Mouse (Mus musculus): ENCODE results near the gene Ccdc186.
"Not testable (repeated sequence)": the region's sequence is repeated elsewhere in the genome, so short reads cannot be mapped to it uniquely, and the experiment has no call there.

Ccdc186 gene

DNA sequence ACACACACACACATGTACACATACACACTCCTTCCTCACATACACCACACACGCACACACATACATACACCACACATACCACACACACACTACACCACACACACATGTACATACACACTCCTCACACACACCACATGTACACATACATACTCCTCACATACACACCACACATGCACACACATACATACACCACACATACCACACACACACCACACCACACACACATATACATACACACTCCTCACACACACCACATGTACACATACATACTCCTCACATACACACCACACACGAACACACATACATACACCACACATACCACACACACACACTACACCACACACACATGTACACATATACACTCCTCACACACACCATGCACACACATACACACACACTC lies 63.7 kb downstream of the Ccdc186 start:
- CTCF ChIA-PET = interaction anchor here (0.7 kb wide), 1 partner anchor 398 kb away, joined by 4 read pairs; no protein-coding TSS in a partner anchor

DNA sequence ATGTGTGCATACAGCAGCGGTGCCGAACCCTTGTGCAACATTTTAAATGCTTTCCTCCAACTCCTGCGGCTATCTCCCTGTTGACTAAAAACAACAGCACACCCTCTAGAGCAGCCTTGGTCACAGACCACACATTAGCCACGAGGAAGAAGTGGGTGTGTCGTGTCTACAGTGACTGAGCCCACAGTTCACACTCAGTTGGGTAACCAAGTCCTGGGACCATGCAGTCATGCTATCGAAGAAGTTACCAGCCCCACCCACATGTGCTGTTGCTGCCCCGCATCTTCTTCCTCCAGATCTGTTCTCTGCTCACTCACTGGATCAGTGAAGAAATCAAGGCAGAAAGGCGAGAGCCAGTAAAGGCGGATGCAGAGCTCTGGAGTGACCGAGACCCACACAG lies 65.6 kb downstream of the Ccdc186 start:
- CTCF ChIA-PET = no interaction called here

DNA sequence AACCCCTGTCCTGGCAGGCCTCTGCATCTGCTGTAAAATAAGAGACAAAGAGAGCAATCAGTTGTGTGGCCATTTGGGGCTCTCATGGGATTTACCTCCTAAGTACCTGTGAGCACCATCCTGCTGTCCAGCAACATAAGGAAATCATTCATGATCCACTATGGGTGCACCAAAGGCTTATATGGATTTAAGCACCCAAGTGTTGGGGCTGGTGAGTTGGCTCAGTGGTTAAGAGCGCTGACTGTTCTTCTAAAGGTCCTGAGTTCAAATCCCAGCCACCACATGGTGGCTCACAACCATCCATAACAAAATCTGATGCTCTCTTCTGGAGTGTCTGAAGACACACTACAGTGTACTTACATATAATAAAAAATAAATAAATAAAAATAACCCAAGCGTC lies 67.5 kb downstream of the Ccdc186 start:
- CTCF ChIA-PET = not testable (repeated sequence)

DNA sequence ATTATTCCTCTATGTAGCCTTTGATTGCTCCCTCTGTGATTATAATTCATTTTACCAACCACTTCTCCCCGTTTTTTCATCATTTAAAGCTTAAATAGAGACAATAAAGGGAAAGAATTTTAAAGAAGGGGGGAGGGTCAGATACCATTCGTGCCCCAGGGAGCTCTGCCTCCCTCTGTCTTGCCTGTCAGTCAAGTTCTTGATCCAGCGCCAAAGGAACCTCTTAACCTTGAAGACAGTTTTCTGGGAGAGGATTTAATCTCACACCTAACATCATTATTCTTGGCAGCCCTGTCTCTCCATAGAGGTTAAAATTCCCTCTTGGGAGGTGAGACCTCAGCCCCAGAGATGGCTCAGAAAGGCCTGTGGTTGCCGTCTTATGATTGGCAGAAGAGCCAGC lies 71.3 kb downstream of the Ccdc186 start:
- CTCF ChIA-PET = no interaction called here

DNA sequence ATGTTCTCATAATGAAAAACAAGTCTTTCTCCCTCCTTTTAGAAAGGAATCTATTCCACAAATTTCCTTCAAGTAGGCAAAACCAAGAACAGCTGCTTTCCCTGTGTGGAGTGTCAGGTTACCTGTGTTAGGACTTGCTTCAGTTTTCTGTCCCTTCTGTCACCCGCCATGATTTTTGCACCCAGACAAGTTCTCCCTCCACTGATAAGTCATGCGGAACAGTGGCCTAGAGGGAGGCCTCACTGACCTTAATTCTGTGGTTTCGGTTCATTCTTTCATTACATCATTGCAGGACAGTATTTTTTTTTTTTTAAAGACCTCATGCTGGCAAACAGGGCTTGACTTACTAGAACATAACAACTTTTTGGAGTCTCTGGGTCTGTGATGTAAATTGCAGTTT lies 72.6 kb downstream of the Ccdc186 start:
- CTCF ChIA-PET = interaction anchor here (0.6 kb wide), 1 partner anchor 172 kb away, joined by 9 read pairs; no protein-coding TSS in a partner anchor

DNA sequence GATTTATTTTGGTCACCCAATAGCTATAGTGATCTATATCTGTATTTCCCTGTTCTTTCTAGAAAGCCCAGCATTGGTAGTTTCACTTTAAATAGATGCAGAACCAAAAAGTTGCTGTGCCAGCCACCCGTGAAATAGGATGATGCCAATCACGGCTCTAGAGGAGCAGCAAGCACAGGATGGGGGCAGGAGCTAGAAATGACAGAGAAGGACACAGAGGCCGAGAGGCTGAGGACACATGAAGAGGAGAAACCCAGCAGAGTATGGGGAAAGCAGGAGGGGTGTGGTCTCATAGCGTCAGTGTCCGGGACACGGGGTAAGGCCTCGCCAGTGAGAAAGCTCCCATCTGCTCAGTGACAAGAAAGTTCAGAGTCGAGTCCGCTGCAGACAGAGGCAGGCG lies 74.1 kb downstream of the Ccdc186 start:
- CTCF ChIA-PET = no interaction called here

DNA sequence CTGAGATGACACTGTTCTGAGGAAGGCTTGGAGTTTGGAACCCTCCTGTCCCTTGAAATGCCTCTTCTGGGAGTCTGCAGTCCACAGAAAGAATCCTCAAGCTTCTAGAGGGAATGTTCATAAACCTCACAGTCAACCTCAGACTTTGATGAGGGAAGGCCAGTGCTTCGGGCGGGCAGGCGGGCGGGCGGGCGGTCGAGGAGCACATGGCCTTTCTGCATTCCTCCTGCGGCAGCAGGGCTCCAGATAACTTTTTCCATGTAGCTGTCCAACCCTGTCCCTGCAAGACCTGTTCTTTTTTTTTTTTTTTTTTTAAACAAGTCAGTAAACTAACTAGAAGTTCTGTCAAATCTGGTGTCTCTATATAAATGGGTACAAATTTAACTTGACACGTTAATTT lies 75.4 kb downstream of the Ccdc186 start:
- CTCF ChIA-PET = interaction anchor here (0.6 kb wide), 1 partner anchor 37 kb away, joined by 3 read pairs; no protein-coding TSS in a partner anchor

DNA sequence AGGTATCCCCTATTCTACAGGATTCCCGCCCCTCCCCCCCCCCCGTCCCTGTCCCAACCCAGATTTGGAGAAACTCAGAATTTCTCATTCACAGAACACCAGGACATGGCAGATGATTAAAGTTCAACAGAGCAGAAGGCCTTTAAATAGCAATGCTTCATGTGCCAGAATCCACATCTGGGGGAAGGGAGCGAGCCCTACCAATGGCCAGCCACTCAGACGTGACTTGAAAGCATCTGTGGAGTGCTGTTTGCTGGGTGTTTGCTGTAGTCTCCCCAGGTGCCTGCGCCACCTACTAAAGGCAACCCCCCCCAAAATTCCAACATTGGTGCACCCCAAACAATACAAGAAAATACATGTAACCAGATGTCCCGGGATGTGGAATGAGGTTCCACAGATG lies 76.5 kb downstream of the Ccdc186 start:
- CTCF ChIA-PET = no interaction called here

DNA sequence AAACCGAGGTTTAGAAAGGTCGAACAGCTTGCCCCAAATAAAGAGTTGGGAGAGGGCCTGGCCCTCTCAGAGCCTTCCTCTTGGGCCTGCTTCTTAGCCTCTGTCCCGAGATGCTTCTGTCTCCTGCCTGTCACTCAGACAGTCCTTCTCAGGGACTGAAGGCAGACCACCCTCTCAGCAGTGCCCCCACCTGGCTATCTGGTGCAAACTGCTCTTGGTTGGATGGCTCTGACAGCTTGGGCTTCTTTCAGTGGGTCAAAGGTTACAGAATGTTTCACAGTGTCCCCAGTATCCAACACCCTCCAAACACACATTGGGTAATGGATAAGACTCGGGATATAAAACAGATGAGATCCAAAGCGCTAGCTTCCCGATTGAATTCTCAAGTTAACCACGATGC lies 76.9 kb downstream of the Ccdc186 start:
- CTCF ChIA-PET = no interaction called here

Measured in spleen, embryonic (tissue).